Mouse (Mus musculus): ENCODE results near the gene Zfp653.
A peak's percentile ranks its signal among the peaks of the same experiment; 100 is the strongest.

Zfp653 gene

DNA sequence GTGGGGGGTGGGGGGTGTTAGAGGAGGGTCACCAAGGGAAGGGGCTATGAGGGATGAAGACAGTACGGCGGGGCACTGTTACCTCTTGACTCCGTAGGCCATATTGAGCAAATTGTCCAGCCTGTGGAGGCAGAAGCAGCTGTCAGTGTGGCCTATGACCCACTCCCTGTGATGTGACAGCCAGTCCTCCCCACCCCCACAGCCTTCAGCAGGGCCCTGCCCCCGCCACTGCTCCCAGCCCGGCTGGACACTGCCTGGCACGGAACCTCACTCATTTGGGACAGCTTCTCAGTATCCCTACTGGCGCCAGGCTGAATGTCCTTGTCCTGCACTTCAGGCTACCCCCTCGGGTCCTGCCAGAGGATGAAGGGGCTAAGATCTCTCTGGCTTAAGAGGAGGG lies 46.6 kb downstream of the Zfp653 start:
- DNase-seq = peak; percentile 24 to 31

GRCm38 (mm10) chr9:22017208-22017825 lies 53.9 kb downstream of the Zfp653 start:
- no peak for DNase-seq

GRCm38 (mm10) chr9:22016245-22016644 lies 54.9 kb downstream of the Zfp653 start:
- DNase-seq = peak in 1 of 2 experiments; percentile 19

GRCm38 (mm10) chr9:22012731-22013130 lies 58.4 kb downstream of the Zfp653 start:
- no peak for DNase-seq

- no peak for DNase-seq
Measured at GRCm38 (mm10) chr9:22011055-22011454, 60.1 kb downstream of the Zfp653 start.

All from kidney, postnatal 4 days (tissue).